Mouse (Mus musculus): ENCODE measurements at regions not wholly inside any gene's neighbourhood (a gene's known extent, or its start where the extent isn't known, plus 50 kb on each side); places are given as distances from the start of the nearest gene placed in this dataset.

- TF ChIP-seq POLR2A (IDR thresholded peaks at IDR 0.05; ENCODE audit: borderline replicate concordance, insufficient read depth, low read length) (no peak), CTCF (IDR thresholded peaks at IDR 0.05; ENCODE audit: borderline replicate concordance, insufficient read depth, low read depth, low read length) (no peak)
These were observed 159.8 kb upstream of the Kbtbd8 start for GRCm38 (mm10) chr6:94957172-94957668.

GRCm38 (mm10) chr6:94954580-94954979 lies 162.5 kb upstream of the Kbtbd8 start:
- Histone ChIP-seq H3K27me3 (ENCODE audit: control insufficient read depth, insufficient read depth, low read length) (no peaks in the 10 kb centered on the region), H3K4me3 (replicated peaks; ENCODE audit: insufficient read depth, low read depth, low read length) (no peak overlapping the region), H3K27ac (ENCODE audit: insufficient read depth, low read length) (no peak overlapping the region), H3K4me1 (ENCODE audit: control insufficient read depth, insufficient read depth, low read length) (no peaks in the 10 kb centered on the region)
- TF ChIP-seq POLR2A (IDR thresholded peaks at IDR 0.05; ENCODE audit: borderline replicate concordance, insufficient read depth, low read length) (no peak), CTCF (IDR thresholded peaks at IDR 0.05; ENCODE audit: borderline replicate concordance, insufficient read depth, low read depth, low read length) (no peak)
- DNase-seq = no peak
- WGBS = 89% methylated on average over 2 of the region's 2 CpGs

More at GRCm38 (mm10) chr6:94957172-94957668, 159.8 kb upstream of the Kbtbd8 start:
- no peak overlapping the region for H3K4me3 ChIP-seq (replicated peaks; ENCODE audit: insufficient read depth, low read depth, low read length)
- H3K27me3 ChIP-seq (ENCODE audit: control insufficient read depth, insufficient read depth, low read length) = no peaks in the 10 kb centered on the region
- 87% methylated on average over 6 of the region's 6 CpGs for WGBS
- H3K27ac ChIP-seq (ENCODE audit: insufficient read depth, low read length) = no peak overlapping the region
- no peaks in the 10 kb centered on the region for H3K4me1 ChIP-seq (ENCODE audit: control insufficient read depth, insufficient read depth, low read length)
- no peak for DNase-seq

DNA sequence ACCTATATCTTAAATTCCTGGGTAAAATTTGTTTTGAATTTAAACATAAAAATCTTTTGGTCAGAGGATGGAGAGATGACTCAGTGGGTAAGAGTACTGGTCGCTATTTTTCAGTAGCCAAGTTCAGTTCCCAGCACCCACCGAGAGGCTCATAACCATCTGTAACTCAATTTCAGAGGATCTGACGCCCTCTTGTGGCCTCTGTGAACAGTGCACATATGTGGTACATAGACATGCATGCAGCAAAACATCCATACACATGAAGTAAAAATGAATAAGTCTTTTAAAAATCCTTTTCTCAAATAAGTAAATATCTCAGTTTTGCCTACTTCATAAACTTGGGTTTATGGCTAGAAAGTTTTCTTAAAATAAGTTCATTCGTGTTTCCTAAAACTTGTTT lies 163.4 kb upstream of the Kbtbd8 start:
- 77% methylated on average over 4 of the region's 4 CpGs for WGBS
- H3K27ac ChIP-seq (ENCODE audit: insufficient read depth, low read length) = no peak overlapping the region
- no peak for DNase-seq

DNA sequence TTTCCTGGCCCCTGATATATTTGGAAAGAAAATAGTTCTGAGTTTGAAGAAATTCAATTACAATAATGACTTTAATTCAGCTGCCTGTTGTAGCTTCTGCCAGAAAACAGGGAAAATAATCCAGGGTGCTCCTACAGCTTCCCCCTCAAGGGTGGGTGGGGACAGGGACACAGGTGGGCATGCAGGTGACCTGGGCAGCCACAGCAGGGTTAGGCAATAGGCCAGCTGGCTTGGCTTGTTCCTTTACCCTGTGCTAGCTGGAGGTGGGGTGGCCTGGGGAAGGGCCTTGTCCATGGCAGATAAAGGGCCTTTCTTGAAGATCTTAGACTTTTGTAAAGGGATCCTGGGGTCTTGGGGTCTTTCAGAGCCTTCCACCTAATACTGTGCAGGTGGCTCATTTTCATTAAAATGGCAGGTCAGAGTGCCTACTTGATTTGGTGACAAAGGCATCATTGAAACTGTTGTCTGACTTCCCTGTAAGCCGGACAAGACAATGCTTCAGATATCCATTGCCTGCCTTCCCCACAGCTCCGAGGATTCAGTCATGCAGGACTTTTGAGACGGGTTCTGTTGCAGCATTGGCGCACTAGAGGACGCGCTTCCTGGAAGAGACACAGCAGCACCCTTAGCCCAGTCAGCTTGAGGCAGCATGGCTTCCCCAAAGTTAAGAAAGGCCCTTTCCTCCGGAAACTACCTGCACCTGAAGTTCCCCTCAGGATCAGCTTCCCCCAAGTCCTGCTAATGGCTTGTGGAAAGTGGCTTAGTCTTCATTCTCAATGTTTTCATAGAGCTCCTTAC lies 164.9 kb upstream of the Kbtbd8 start:
- no peak for DNase-seq
- TF ChIP-seq POLR2A (IDR thresholded peaks at IDR 0.05; ENCODE audit: borderline replicate concordance, insufficient read depth, low read length) = no peak
- TF ChIP-seq CTCF (IDR thresholded peaks at IDR 0.05; ENCODE audit: borderline replicate concordance, insufficient read depth, low read depth, low read length) = no peak
- no peaks in the 10 kb centered on the region for H3K27me3 ChIP-seq (ENCODE audit: control insufficient read depth, insufficient read depth, low read length)
- H3K27ac ChIP-seq (ENCODE audit: insufficient read depth, low read length) = no peak overlapping the region
- 55% methylated on average over 7 of the region's 7 CpGs for whole genome bisulfite sequencing
- H3K4me1 ChIP-seq (ENCODE audit: control insufficient read depth, insufficient read depth, low read length) = no peaks in the 10 kb centered on the region
- H3K4me3 ChIP-seq (replicated peaks; ENCODE audit: insufficient read depth, low read depth, low read length) = no peak overlapping the region

More for the DNA sequence above, 163.4 kb upstream of the Kbtbd8 start:
- no peaks in the 10 kb centered on the region for H3K4me1 ChIP-seq (ENCODE audit: control insufficient read depth, insufficient read depth, low read length)
- H3K4me3 ChIP-seq (replicated peaks; ENCODE audit: insufficient read depth, low read depth, low read length) = no peak overlapping the region
- no peak for TF ChIP-seq POLR2A (IDR thresholded peaks at IDR 0.05; ENCODE audit: borderline replicate concordance, insufficient read depth, low read length)
- TF ChIP-seq CTCF (IDR thresholded peaks at IDR 0.05; ENCODE audit: borderline replicate concordance, insufficient read depth, low read depth, low read length) = no peak
- H3K27me3 ChIP-seq (ENCODE audit: control insufficient read depth, insufficient read depth, low read length) = no peaks in the 10 kb centered on the region

DNA sequence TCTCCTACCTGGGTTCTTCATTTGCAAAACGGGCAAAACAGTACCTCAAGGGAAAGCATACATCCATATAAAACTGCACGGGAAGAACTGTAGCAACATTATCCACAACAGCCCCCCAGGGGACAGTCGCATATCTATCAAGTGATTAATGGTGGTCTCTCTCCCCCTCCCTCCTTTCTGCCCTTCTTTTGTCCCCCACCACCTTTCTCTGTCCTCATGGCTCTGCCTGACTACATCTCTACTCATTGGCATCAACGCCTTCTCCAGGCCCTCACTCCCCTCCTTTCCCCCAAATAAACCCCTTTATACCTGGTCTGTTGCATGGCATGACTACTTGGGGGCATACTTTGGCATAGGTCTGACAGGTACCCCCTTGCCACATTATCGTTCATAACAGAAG lies 166.1 kb upstream of the Kbtbd8 start:
- DNase-seq = no peak
- Histone ChIP-seq H3K4me1 (ENCODE audit: control insufficient read depth, insufficient read depth, low read length) (no peaks in the 10 kb centered on the region), H3K4me3 (replicated peaks; ENCODE audit: insufficient read depth, low read depth, low read length) (no peak overlapping the region), H3K27ac (ENCODE audit: insufficient read depth, low read length) (no peak overlapping the region), H3K27me3 (ENCODE audit: control insufficient read depth, insufficient read depth, low read length) (no peaks in the 10 kb centered on the region)
- WGBS = 86% methylated on average over 5 of the region's 5 CpGs
- TF ChIP-seq POLR2A (IDR thresholded peaks at IDR 0.05; ENCODE audit: borderline replicate concordance, insufficient read depth, low read length) (no peak), CTCF (IDR thresholded peaks at IDR 0.05; ENCODE audit: borderline replicate concordance, insufficient read depth, low read depth, low read length) (no peak)

DNA sequence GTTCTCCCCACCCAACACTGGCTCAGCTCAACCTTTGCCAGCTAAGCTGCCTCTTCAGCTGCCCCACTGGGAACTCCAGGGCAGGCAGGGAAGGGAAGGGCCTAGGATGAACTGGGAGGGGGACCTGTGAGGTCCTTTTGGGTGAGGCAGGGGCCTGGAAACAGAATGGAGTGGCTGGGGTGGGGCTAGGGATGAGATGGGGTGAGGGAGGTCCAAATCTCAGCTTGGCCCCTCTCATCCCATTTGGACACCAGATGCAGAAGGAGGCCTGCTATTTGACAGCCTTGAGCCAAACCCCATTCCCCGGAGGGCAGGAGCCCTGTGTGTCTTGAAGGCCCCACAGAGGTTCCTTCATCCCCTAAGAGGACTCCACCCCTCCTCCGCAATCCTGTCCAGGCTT lies 166.7 kb upstream of the Kbtbd8 start:
- TF ChIP-seq CTCF (IDR thresholded peaks at IDR 0.05; ENCODE audit: borderline replicate concordance, insufficient read depth, low read depth, low read length) (no peak), POLR2A (IDR thresholded peaks at IDR 0.05; ENCODE audit: borderline replicate concordance, insufficient read depth, low read length) (no peak)
- Histone ChIP-seq H3K27me3 (ENCODE audit: control insufficient read depth, insufficient read depth, low read length) (no peaks in the 10 kb centered on the region), H3K4me1 (ENCODE audit: control insufficient read depth, insufficient read depth, low read length) (no peaks in the 10 kb centered on the region), H3K27ac (ENCODE audit: insufficient read depth, low read length) (no peak overlapping the region), H3K4me3 (replicated peaks; ENCODE audit: insufficient read depth, low read depth, low read length) (no peak overlapping the region)
- WGBS = 65% methylated on average over 2 of the region's 2 CpGs
- no peak for DNase-seq

DNA sequence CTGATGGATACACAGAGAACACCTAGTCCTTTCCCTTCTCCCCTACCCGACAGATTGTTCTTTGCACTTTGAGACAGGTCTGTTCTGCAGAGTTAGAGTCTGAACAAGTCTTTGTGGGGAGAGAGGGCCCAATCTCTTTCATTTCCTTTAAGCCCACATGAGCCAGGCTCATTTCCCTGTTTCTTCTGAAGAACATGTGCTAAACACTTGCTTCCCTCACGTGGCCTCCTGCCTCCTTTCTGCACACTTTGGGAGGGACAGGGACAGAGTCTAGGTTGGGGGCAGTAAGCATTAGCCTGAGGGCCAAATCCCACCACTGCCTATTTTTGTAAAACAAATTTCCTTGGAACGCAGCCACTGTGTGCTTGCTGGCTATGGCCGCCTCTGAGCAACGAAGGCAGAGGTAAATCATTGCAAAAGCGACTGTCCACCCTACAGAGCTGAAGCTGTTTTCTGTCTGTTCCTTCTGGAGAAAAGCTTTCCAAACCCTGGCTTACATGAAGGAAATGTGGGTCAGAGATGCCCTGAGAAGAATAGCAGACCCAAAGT lies 170.6 kb upstream of the Kbtbd8 start:
- TF ChIP-seq CTCF (IDR thresholded peaks at IDR 0.05; ENCODE audit: borderline replicate concordance, insufficient read depth, low read depth, low read length) (no peak), POLR2A (IDR thresholded peaks at IDR 0.05; ENCODE audit: borderline replicate concordance, insufficient read depth, low read length) (no peak)
- H3K4me3 ChIP-seq (replicated peaks; ENCODE audit: insufficient read depth, low read depth, low read length) = no peak overlapping the region
- H3K27me3 ChIP-seq (ENCODE audit: control insufficient read depth, insufficient read depth, low read length) = no peaks in the 10 kb centered on the region
- no peaks in the 10 kb centered on the region for H3K4me1 ChIP-seq (ENCODE audit: control insufficient read depth, insufficient read depth, low read length)
- DNase-seq = no peak
- no peak overlapping the region for H3K27ac ChIP-seq (ENCODE audit: insufficient read depth, low read length)
- 51% methylated on average over 6 of the region's 6 CpGs for WGBS

DNA sequence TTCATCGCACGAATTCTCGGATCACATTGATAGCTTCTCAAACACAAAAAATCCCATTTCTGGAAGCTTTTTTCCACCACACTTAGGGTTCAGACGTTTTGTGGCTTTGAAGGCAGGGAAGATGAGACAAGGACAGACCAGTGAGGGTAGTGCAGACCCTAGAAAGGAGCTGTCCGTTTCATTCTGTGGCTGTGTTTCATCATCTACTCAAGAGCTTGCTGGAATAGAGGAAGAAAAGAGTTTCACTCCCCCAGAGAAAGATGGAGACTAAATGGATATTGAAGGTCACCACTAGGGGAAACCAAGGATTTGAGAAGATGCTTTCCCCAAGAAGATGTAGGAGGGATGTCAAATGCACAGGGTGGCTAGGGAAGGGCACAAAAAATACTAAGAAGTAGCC lies 171.3 kb upstream of the Kbtbd8 start:
- H3K27ac ChIP-seq (ENCODE audit: insufficient read depth, low read length) = no peak overlapping the region
- H3K27me3 ChIP-seq (ENCODE audit: control insufficient read depth, insufficient read depth, low read length) = no peaks in the 10 kb centered on the region
- WGBS = 89% methylated on average over 5 of the region's 5 CpGs
- no peak overlapping the region for H3K4me3 ChIP-seq (replicated peaks; ENCODE audit: insufficient read depth, low read depth, low read length)
- DNase-seq = no peak
- no peaks in the 10 kb centered on the region for H3K4me1 ChIP-seq (ENCODE audit: control insufficient read depth, insufficient read depth, low read length)
- no peak for TF ChIP-seq CTCF (IDR thresholded peaks at IDR 0.05; ENCODE audit: borderline replicate concordance, insufficient read depth, low read depth, low read length)
- no peak for TF ChIP-seq POLR2A (IDR thresholded peaks at IDR 0.05; ENCODE audit: borderline replicate concordance, insufficient read depth, low read length)

Measured in cerebellum, adult 2 months (tissue).